Mouse (Mus musculus) MEL (cell line): ENCODE results near the gene Hes6.

Experiments
- EP300 ChIP-seq, 2 experiments: IDR thresholded peaks; 2 replicates each; pipeline ENCODE4 v1.6.1; 2011; ENCODE audit warnings: improper control_type of control experiment in 2 of 2, low read length in 2 of 2, low read depth in 1 of 2, mild to moderate bottlenecking in 1 of 2
- ETS1 ChIP-seq: IDR thresholded peaks from 2 replicates; pipeline ENCODE4 v1.6.1; 2012; ENCODE audit warnings: low read depth, mild to moderate bottlenecking, inconsistent platforms, low read length, improper control_type of control experiment, moderate library complexity
- POLR2A ChIP-seq, 2 experiments: IDR thresholded peaks; 2 replicates each; pipeline ENCODE4 v1.6.1; 2011 to 2012; ENCODE audit warnings: low read length in 2 of 2, mild to moderate bottlenecking in 2 of 2, control low read depth in 1 of 2, improper control_type of control experiment in 1 of 2, low read depth in 1 of 2, moderate library complexity in 1 of 2; ENCODE audit not compliant: control insufficient read depth in 1 of 2, insufficient read depth in 1 of 2, poor library complexity in 1 of 2
- SMC3 ChIP-seq: IDR thresholded peaks from 2 replicates; pipeline ENCODE4 v1.6.1; 2011; ENCODE audit warnings: low read depth, low read length, improper control_type of control experiment
- USF1 ChIP-seq: IDR thresholded peaks from 2 replicates; pipeline ENCODE4 v1.6.1; 2014; ENCODE audit warnings: low read depth, mild to moderate bottlenecking, inconsistent platforms, low read length, improper control_type of control experiment, moderate library complexity

GRCm38 (mm10) chr1:91454927-91455326 is 41.1 kb upstream of the Hes6 start:
- TF ChIP-seq EP300 (IDR thresholded peaks at IDR 0.05; ENCODE audit: low read depth in 1 of 2, low read length in 2 of 2): no peak
- no peak for TF ChIP-seq USF1
- no peak for TF ChIP-seq POLR2A (IDR thresholded peaks at IDR 0.05; ENCODE audit: control insufficient read depth in 1 of 2, insufficient read depth in 1 of 2, low read depth in 1 of 2, low read length in 2 of 2, poor library complexity in 1 of 2)
- TF ChIP-seq ETS1: no peak
- no peak for TF ChIP-seq SMC3
